Mouse (Mus musculus): Measurements from ENCODE around the gene Il4i1. TPM values are rescaled to one million over a fixed set of nuclear protein-coding genes. Genes with fewer than 3 reads are reported as not detected.
A peak's percentile ranks its signal among the peaks of the same experiment; 100 is the strongest.

Gene Il4i1
- polyA plus RNA-seq, 2 experiments from 2014 or later, result 1.9 to 3.6 TPM

GRCm38 (mm10) chr7:44819391-44819790 is 3.2 kb downstream of the Il4i1 start:
- ATAC-seq, result no peak

GRCm38 (mm10) chr7:44819863-44820262 is 3.7 kb downstream of the Il4i1 start:
- no peak for ATAC-seq

GRCm38 (mm10) chr7:44820525-44820924 is 4.3 kb downstream of the Il4i1 start:
- no peak for ATAC-seq

- ATAC-seq, result no peak
Observed at GRCm38 (mm10) chr7:44821666-44822448, 5.7 kb downstream of the Il4i1 start.

- ATAC-seq, result no peak
Observed at GRCm38 (mm10) chr7:44823409-44823808, 7.2 kb downstream of the Il4i1 start.

GRCm38 (mm10) chr7:44824872-44825271 is 8.7 kb downstream of the Il4i1 start:
- ATAC-seq, result peak; percentile 92

GRCm38 (mm10) chr7:44826771-44827170 is 10.6 kb downstream of the Il4i1 start:
- no peak for ATAC-seq

GRCm38 (mm10) chr7:44828706-44829105 is 12.5 kb downstream of the Il4i1 start:
- no peak for ATAC-seq

GRCm38 (mm10) chr7:44832763-44833162 is 16.6 kb downstream of the Il4i1 start:
- no peak for ATAC-seq

GRCm38 (mm10) chr7:44835373-44836015 is 19.3 kb downstream of the Il4i1 start:
- peak; percentile 38 for ATAC-seq

- no peak for ATAC-seq
Observed at GRCm38 (mm10) chr7:44836016-44836404, 19.8 kb downstream of the Il4i1 start.

GRCm38 (mm10) chr7:44836423-44837053 is 20.4 kb downstream of the Il4i1 start:
- no peak for ATAC-seq

- no peak for ATAC-seq
Observed at GRCm38 (mm10) chr7:44838073-44838472, 21.9 kb downstream of the Il4i1 start.

- ATAC-seq, result peak; percentile 66
Observed at GRCm38 (mm10) chr7:44839171-44839490, 22.9 kb downstream of the Il4i1 start.

- ATAC-seq, result peak; percentile 70
Observed at GRCm38 (mm10) chr7:44839491-44840191, 23.5 kb downstream of the Il4i1 start.

- no peak for ATAC-seq
Observed at GRCm38 (mm10) chr7:44840426-44840825, 24.2 kb downstream of the Il4i1 start.

- ATAC-seq, result no peak
Observed at GRCm38 (mm10) chr7:44841825-44842463, 25.8 kb downstream of the Il4i1 start.

GRCm38 (mm10) chr7:44845006-44845405 is 28.8 kb downstream of the Il4i1 start:
- no peak for ATAC-seq

GRCm38 (mm10) chr7:44846804-44847203 is 30.6 kb downstream of the Il4i1 start:
- ATAC-seq, result no peak

GRCm38 (mm10) chr7:44847772-44848171 is 31.6 kb downstream of the Il4i1 start:
- ATAC-seq, result no peak

GRCm38 (mm10) chr7:44848561-44849415 is 32.6 kb downstream of the Il4i1 start, which contains the start of the genes Akt1s1 and Tbc1d17:
Akt1s1 (plus strand) TSS chr7:44848991.
Tbc1d17 (minus strand) TSS chr7:44849079.
- peak; percentile 79 for ATAC-seq

Data from CD4-positive, CD25-positive, alpha-beta regulatory T cell, adult 4 months (primary cell).